Mouse (Mus musculus) liver, postnatal 0 days (tissue): ENCODE data around the gene Hdgfl3. TPM values are rescaled to one million over a fixed set of nuclear protein-coding genes. Genes with fewer than 3 reads are reported as not detected.

Experiments used
- ATAC-seq: fragments of 200-750 bp; cut with Nextera tagmentation; 2 replicates; pipeline ENCODE4 v1.8.0; 2017; ENCODE audit warnings: mild to moderate bottlenecking, moderate library complexity
- DNase-seq: peaks from one replicate; pipeline ENCODE4 v3.0.0-alpha.2; 2016
- H3K27ac ChIP-seq: fragments of 300-500 bp; sonication (generic); 2 replicates; pipeline ENCODE4 v1.5.1; 2014; ENCODE audit warnings: antibody characterized with exemption, moderate library complexity, mild to moderate bottlenecking, low read depth
- H3K27me3 ChIP-seq: fragments of 300-500 bp; sonication (generic); 2 replicates; pipeline ENCODE4 v1.6.1; 2014; ENCODE audit warnings: low read length, control low read depth, mixed read lengths; ENCODE audit not compliant: insufficient read depth
- H3K36me3 ChIP-seq: fragments of 300-500 bp; sonication (generic); replicated peaks from 2 replicates; pipeline ENCODE4 v1.6.1; 2014; ENCODE audit warnings: mild to moderate bottlenecking, control low read depth, low read length, moderate library complexity, mixed read lengths; ENCODE audit not compliant: insufficient read depth
- H3K4me1 ChIP-seq: fragments of 300-500 bp; sonication (generic); 2 replicates; pipeline ENCODE4 v1.6.1; 2014; ENCODE audit warnings: antibody characterized with exemption, mild to moderate bottlenecking, control low read depth; ENCODE audit not compliant: insufficient read depth
- H3K4me2 ChIP-seq: fragments of 300-500 bp; sonication (generic); 2 replicates; pipeline ENCODE4 v1.6.1; 2014; ENCODE audit warnings: low read depth, mild to moderate bottlenecking, low read length, moderate library complexity, mixed read lengths
- H3K4me3 ChIP-seq: fragments of 300-500 bp; sonication (generic); 2 replicates; pipeline ENCODE4 v1.5.1; 2014; ENCODE audit warnings: low read depth, low read length
- H3K9ac ChIP-seq: fragments of 300-500 bp; sonication (generic); replicated peaks from 2 replicates; pipeline ENCODE4 v1.6.1; 2014; ENCODE audit warnings: mild to moderate bottlenecking, moderate library complexity
- H3K9me3 ChIP-seq: fragments of 300-500 bp; sonication (generic); 2 replicates; pipeline ENCODE4 v1.6.1; 2016; ENCODE audit warnings: mild to moderate bottlenecking, control low read depth, low read length, mixed read lengths
- CTCF ChIP-seq: sonication (generic); IDR thresholded peaks from 2 replicates; pipeline ENCODE4 v1.5.1; 2016; ENCODE audit warnings: antibody characterized with exemption, low read depth
- EP300 ChIP-seq: IDR thresholded peaks from 2 replicates; pipeline ENCODE4 v1.6.1; 2016; ENCODE audit warnings: antibody characterized with exemption, low read depth, mild to moderate bottlenecking
- WGBS: fragments of 180-500 bp; shearing (Covaris S2); extraction: QIAGEN DNeasy Blood & Tissue Kit; methylation state at CpG from one replicate; pipeline ENCODE4 v1.1.7; 2014; ENCODE audit not compliant: insufficient replicate concordance; 5-methylcytosine and 5-hydroxymethylcytosine counted together
- polyA plus RNA-seq: library from polyadenylated mRNA; unstranded; fragments of >200 nt; fragmentation: Nextera tagmentation; extraction: Ambion mirVana; gene quantifications from 2 replicates; pipeline ENCODE4 v1.2.1, GENCODE M21; 2015

The Hdgfl3 gene
- polyA plus RNA-seq, 1 experiment from 2014 or later = 0.59 TPM

DNA sequence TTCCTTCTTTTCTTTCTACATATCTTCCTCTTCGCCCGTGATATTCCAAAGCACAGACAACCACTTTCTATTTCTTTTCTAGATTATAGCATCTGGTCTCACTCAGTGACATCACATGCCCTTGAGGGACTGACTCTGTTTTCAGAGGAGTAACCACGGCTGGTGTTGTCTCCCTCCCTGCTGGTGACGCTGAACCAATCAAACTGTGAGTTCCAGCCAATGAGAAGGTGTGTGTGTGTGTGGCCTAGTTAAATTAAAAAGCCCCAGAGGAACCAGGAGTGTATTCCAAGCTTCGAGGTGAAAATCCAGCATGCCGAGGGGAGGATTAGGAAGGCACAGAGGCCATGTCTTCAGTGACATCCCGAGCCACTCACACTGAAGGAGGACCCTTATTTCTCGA, 87.3 kb downstream of the Hdgfl3 start:
- H3K9me3 ChIP-seq = no peaks in the 10 kb centered on the region
- no peak overlapping the region for H3K4me2 ChIP-seq
- ATAC-seq = no peak
- TF ChIP-seq EP300 = no peak
- TF ChIP-seq CTCF = no peak
- H3K9ac ChIP-seq = no peak overlapping the region
- H3K27me3 ChIP-seq = peaks cover 19% of the 10 kb centered on the region
- peaks cover 12% of the 10 kb centered on the region; the same call in 1 of the 2 replicates for H3K4me1 ChIP-seq
- WGBS = 58% methylated on average over 8 of the region's 8 CpGs
- no peak overlapping the region for H3K27ac ChIP-seq
- H3K36me3 ChIP-seq = no peaks in the 10 kb centered on the region
- DNase-seq = no peak
- H3K4me3 ChIP-seq = no peak overlapping the region

DNA sequence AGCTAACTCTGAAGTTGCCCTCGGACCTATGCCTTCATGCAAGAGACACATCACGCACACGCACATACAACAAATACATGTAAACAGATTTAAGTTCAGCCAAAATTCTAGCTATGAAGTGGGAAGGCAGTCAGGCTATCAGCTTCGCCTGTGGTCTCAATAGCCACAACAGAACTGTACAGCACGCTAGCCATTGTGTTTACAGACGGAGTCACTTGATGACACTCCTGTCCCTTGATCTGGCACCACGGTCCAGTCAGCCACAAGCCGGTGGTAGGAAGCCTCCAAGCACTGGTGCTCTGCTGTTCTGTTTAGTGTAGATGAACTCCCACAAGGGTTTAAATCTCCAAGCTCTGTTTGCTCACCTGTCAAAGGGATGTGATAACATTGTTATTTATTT, 88.3 kb downstream of the Hdgfl3 start:
- WGBS = 62% methylated on average over 8 of the region's 8 CpGs
- DNase-seq (no peak), ATAC-seq (no peak)
- no peaks in the 10 kb centered on the region for H3K9me3 ChIP-seq
- TF ChIP-seq CTCF = no peak
- TF ChIP-seq EP300 = no peak
- no peak overlapping the region for H3K27ac ChIP-seq
- H3K36me3 ChIP-seq = no peaks in the 10 kb centered on the region
- no peak overlapping the region for H3K9ac ChIP-seq
- peaks cover 14% of the 10 kb centered on the region for H3K27me3 ChIP-seq
- H3K4me1 ChIP-seq = peaks cover 8% of the 10 kb centered on the region; the same call in 1 of the 2 replicates
- H3K4me2 ChIP-seq = no peak overlapping the region
- no peak overlapping the region for H3K4me3 ChIP-seq

DNA sequence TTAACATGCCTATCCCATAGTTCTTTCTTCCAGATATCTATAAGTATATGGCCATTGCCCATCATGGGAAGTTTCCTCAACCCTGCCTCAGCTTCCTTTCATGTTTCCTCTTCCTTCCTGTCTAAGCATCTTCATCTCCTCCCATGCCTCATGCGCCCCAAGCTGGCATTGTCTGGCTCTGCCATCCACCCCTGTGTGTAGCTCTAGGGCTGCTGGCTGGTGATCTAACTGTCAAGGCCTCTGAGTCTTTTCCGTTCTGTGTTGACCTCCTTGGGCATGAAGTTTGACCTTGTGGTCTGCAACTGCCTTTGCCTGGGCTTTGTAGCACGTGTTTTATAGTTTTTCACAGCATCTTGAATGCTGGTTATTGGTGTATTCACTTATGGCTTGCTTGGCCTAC, 89.0 kb downstream of the Hdgfl3 start:
- no peak for DNase-seq
- no peak overlapping the region for H3K27ac ChIP-seq
- no peaks in the 10 kb centered on the region for H3K9me3 ChIP-seq
- 63% methylated on average over 3 of the region's 3 CpGs for WGBS
- no peak for TF ChIP-seq CTCF
- TF ChIP-seq EP300 = no peak
- peaks cover 8% of the 10 kb centered on the region; the same call in 1 of the 2 replicates for H3K4me1 ChIP-seq
- H3K9ac ChIP-seq = no peak overlapping the region
- no peaks in the 10 kb centered on the region for H3K36me3 ChIP-seq
- H3K27me3 ChIP-seq = peaks cover 14% of the 10 kb centered on the region
- no peak overlapping the region for H3K4me2 ChIP-seq
- no peak overlapping the region for H3K4me3 ChIP-seq
- no peak for ATAC-seq

DNA sequence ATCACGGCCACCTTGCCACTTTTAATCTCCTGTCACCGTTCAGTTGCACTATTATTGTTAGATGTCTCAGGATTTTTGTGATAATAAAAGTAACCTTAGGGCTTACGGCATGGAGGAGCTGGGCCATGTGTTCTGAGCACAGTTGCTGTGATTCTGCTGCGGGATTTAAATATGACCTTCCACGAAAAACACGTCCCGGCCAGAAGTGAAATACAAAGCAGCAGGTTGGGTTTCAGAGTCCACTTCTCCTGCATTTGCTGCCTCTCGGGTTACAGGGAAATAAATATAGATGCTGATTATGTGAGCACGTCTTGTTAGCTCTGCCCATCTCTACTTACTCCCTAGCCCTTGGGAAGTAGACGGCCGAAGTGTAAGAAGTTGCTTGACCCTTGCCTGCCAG, 89.5 kb downstream of the Hdgfl3 start:
- TF ChIP-seq CTCF = no peak
- TF ChIP-seq EP300 = no peak
- DNase-seq = no peak
- H3K36me3 ChIP-seq = no peaks in the 10 kb centered on the region
- peaks cover 4% of the 10 kb centered on the region; the same call in 1 of the 2 replicates for H3K4me1 ChIP-seq
- no peak overlapping the region for H3K4me2 ChIP-seq
- H3K27ac ChIP-seq = no peak overlapping the region
- ATAC-seq = no peak
- no peak overlapping the region for H3K4me3 ChIP-seq
- no peak overlapping the region for H3K9ac ChIP-seq
- no peaks in the 10 kb centered on the region for H3K9me3 ChIP-seq
- WGBS = 74% methylated on average over 11 of the region's 11 CpGs
- peaks cover 14% of the 10 kb centered on the region for H3K27me3 ChIP-seq

DNA sequence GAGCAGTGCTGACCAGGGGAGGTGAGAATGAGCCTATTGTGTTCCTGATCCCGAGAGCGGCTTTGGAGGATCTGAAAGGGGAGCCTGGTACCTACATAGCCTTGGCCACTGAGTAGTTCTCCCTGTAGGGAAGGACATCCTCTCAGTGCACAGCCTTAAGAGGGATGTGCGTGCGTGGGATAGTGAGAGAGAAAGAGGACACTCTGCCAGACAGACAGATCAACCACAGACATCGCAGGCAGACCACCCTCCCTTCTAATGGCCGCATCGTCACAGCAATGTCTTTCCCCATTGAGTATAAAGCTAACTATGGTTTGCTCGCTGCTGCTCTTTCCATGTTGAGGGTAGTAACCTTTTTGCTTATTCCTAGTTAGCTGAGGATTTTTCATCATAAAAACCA, 90.4 kb downstream of the Hdgfl3 start:
- Histone ChIP-seq H3K4me2 (no peak overlapping the region), H3K9ac (no peak overlapping the region), H3K4me1 (peaks cover 1% of the 10 kb centered on the region; the same call in 1 of the 2 replicates), H3K36me3 (no peaks in the 10 kb centered on the region), H3K4me3 (no peak overlapping the region), H3K9me3 (no peaks in the 10 kb centered on the region), H3K27ac (no peak overlapping the region), H3K27me3 (peaks cover 14% of the 10 kb centered on the region)
- TF ChIP-seq CTCF (no peak), EP300 (no peak)
- ATAC-seq (no peak), DNase-seq (no peak)
- 83% methylated on average over 8 of the region's 8 CpGs for WGBS

DNA sequence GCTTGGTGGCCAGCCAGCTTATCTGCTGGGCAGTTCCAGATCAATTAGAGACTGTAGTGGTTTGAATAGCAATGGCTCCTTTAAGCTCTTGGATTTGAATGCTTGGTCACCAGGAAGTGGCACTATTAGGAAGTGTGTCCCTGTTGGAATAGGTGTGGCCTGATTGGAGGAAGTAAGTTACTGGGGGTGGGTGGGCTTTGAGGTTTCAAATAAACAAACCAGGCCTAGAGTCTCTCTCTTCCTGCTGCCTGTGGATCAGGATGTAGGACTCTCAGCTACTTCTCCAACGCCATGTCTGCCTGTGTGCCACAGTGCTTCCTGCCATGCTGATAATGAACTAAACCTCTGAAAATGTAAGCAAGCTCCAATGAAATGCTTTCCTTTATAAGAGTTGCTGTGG, 91.3 kb downstream of the Hdgfl3 start:
- Histone ChIP-seq H3K4me3 (no peak overlapping the region), H3K4me2 (no peak overlapping the region), H3K9ac (no peak overlapping the region), H3K27ac (no peak overlapping the region), H3K4me1 (no peaks in the 10 kb centered on the region), H3K9me3 (no peaks in the 10 kb centered on the region), H3K36me3 (no peaks in the 10 kb centered on the region), H3K27me3 (peaks cover 14% of the 10 kb centered on the region)
- WGBS = 26% methylated on average over 1 of the region's 1 CpGs
- TF ChIP-seq EP300 (no peak), CTCF (no peak)
- ATAC-seq (no peak), DNase-seq (no peak)

DNA sequence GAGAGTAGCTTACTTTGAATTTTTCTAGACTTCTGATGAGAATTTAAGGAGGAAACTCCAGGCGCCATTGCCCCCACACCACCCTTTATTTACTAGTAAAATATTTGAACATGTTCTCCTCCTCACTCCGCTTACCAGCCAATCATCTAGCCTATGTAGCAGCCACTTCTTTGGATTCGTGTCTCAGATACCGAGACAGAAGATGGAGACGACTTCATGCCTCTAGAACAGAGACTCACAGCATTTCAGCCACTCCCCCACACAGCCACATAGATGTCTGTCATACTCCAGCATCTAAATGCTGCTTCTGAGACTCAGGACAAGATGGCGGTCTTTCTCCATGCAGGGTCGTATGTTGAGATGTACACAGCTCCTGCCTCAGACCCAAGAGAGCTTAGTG, 92.1 kb downstream of the Hdgfl3 start:
- Histone ChIP-seq H3K4me1 (no peaks in the 10 kb centered on the region), H3K36me3 (no peaks in the 10 kb centered on the region), H3K9ac (no peak overlapping the region), H3K27ac (no peak overlapping the region), H3K9me3 (no peaks in the 10 kb centered on the region), H3K4me2 (no peak overlapping the region), H3K27me3 (peaks cover 10% of the 10 kb centered on the region), H3K4me3 (no peak overlapping the region)
- DNase-seq (no peak), ATAC-seq (no peak)
- WGBS = 83% methylated on average over 7 of the region's 7 CpGs
- no peak for TF ChIP-seq CTCF
- no peak for TF ChIP-seq EP300
